Mouse (Mus musculus) midbrain, embryonic 16.5 days (tissue): ENCODE results near the gene Suz12. TPM values are rescaled to one million over a fixed set of nuclear protein-coding genes. Genes with fewer than 3 reads are reported as not detected.
"Not testable (repeated sequence)": the region's sequence is repeated elsewhere in the genome, so short reads cannot be mapped to it uniquely, and the experiment has no call there.

Source experiments
- ATAC-seq: fragments of 200-750 bp; cut with Nextera tagmentation; 2 replicates; pipeline ENCODE4 v1.8.0; 2017; ENCODE audit warnings: moderate TSS enrichment
- H3K27ac ChIP-seq: fragments of 300-500 bp; sonication (generic); 2 replicates; pipeline ENCODE4 v1.5.1; 2014; ENCODE audit warnings: mild to moderate bottlenecking, low read length, mixed read lengths
- H3K27me3 ChIP-seq: fragments of 300-500 bp; sonication (generic); 2 replicates; pipeline ENCODE4 v1.6.1; 2014; ENCODE audit warnings: low read depth, low read length, mixed read lengths; ENCODE audit not compliant: control insufficient read depth, insufficient read depth
- H3K36me3 ChIP-seq: fragments of 300-500 bp; sonication (generic); 2 replicates; pipeline ENCODE4 v1.6.1; 2014; ENCODE audit warnings: mild to moderate bottlenecking, low read length, moderate library complexity, mixed read lengths; ENCODE audit not compliant: control insufficient read depth, insufficient read depth
- H3K4me1 ChIP-seq: fragments of 300-500 bp; sonication (generic); 2 replicates; pipeline ENCODE4 v1.6.1; 2014; ENCODE audit warnings: mild to moderate bottlenecking, low read length, mixed read lengths; ENCODE audit not compliant: control insufficient read depth, insufficient read depth
- H3K4me2 ChIP-seq: fragments of 300-500 bp; sonication (generic); 2 replicates; pipeline ENCODE4 v1.6.1; 2014; ENCODE audit warnings: mild to moderate bottlenecking, low read length, mixed read lengths
- H3K4me3 ChIP-seq: fragments of 300-500 bp; sonication (generic); 2 replicates; pipeline ENCODE4 v1.5.1; 2014; ENCODE audit warnings: low read depth, mild to moderate bottlenecking, low read length, moderate library complexity, mixed read lengths
- H3K9ac ChIP-seq: fragments of 300-500 bp; sonication (generic); 2 replicates; pipeline ENCODE4 v1.6.1; 2014; ENCODE audit warnings: low read depth, low read length, mixed read lengths
- H3K9me3 ChIP-seq: fragments of 300-500 bp; sonication (generic); replicated peaks from 2 replicates; pipeline ENCODE4 v1.6.1; 2014; ENCODE audit warnings: mild to moderate bottlenecking, low read length, mixed read lengths; ENCODE audit not compliant: control insufficient read depth, poor library complexity, severe bottlenecking
- WGBS: fragments of 180-500 bp; shearing (Covaris S2); extraction: QIAGEN DNeasy Blood & Tissue Kit; methylation state at CpG from one replicate; pipeline ENCODE4 v1.1.7; 2014; 5-methylcytosine and 5-hydroxymethylcytosine counted together
- polyA plus RNA-seq: library from polyadenylated mRNA; unstranded; fragments of >200 nt; fragmentation: Nextera tagmentation; extraction: Ambion mirVana; gene quantifications from 2 replicates; pipeline ENCODE4 v1.2.1, GENCODE M21; 2015

The Suz12 gene
- polyA plus RNA-seq, 1 experiment from 2014 or later = 11.7 TPM

DNA sequence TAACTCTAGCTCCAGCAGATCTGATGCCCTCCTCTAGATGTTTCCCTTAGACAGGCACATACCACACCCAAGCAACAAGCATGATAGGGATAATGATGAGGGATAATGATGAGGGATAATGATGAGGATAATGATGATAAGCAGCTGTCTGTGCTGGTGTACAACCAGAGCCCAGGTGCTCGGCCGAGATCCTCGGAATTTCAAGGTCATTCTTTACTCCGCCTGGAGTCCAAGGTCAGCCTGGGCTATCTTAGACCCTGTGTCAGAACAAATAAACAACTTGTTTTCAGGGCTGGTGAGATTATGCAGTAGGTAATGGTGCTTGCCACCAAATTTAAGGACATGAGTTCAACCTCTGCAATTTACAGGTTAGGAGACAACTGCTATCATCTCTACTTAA lies 6.0 kb upstream of the Suz12 start:
- no peaks in the 10 kb centered on the region for H3K36me3 ChIP-seq
- no peak overlapping the region for H3K4me3 ChIP-seq
- ATAC-seq = no peak
- no peaks in the 10 kb centered on the region for H3K9me3 ChIP-seq
- no peak overlapping the region for H3K27ac ChIP-seq
- no peaks in the 10 kb centered on the region for H3K27me3 ChIP-seq
- no peak overlapping the region for H3K4me2 ChIP-seq
- no peak overlapping the region for H3K9ac ChIP-seq
- 92% methylated on average over 4 of the region's 4 CpGs for WGBS
- no peaks in the 10 kb centered on the region for H3K4me1 ChIP-seq

DNA sequence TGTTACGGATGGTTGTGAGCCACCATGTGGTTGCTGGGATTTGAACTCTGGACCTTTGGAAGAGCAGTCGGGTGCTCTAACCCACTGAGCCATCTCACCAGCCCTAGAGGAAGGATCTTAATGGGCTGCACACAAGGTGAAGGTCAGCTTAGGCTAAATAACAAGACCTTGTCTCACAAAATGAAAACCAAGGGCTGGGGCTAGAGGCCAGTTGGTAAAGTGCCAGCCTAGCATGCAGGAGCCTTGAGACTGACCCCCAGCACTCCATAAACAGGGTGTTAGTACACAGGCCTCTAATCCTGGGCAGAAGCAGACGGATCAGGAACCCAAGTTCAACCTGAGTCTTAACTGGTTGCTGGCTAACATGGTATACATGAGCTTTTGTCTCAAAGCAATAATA lies 5.0 kb upstream of the Suz12 start:
- no peak overlapping the region for H3K4me3 ChIP-seq
- no peaks in the 10 kb centered on the region for H3K36me3 ChIP-seq
- H3K9ac ChIP-seq = no peak overlapping the region
- no peak for ATAC-seq
- H3K9me3 ChIP-seq = no peaks in the 10 kb centered on the region
- H3K27me3 ChIP-seq = no peaks in the 10 kb centered on the region
- 86% methylated on average over 2 of the region's 3 CpGs for WGBS
- H3K4me1 ChIP-seq = no peaks in the 10 kb centered on the region
- H3K27ac ChIP-seq = no peak overlapping the region
- H3K4me2 ChIP-seq = no peak overlapping the region

DNA sequence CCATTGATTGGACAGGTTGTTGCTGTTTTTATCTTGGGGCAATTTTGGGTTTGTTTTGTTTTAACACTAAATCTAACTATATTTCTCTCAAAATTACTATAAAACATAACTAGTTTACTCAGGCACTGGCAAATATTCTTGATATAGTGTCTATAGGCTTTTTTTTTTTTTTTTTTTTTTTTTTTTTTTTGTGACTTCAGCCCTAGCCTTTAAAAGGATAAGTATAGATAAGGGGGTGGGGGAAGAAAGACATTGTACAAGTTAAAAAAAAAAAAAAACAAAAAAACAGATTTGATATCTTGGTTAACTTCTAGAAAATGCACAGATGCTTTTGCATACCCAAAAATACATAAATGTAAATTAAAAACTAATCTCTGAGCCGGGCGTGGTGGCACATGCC lies 2.8 kb upstream of the Suz12 start:
- Histone ChIP-seq H3K9me3 (no peaks in the 10 kb centered on the region), H3K27me3 (no peaks in the 10 kb centered on the region), H3K27ac (no peak overlapping the region), H3K4me3 (no peak overlapping the region), H3K4me2 (no peak overlapping the region), H3K4me1 (peaks cover 1% of the 10 kb centered on the region), H3K9ac (no peak overlapping the region), H3K36me3 (no peaks in the 10 kb centered on the region)
- ATAC-seq = no peak
- 99% methylated on average over 2 of the region's 2 CpGs for WGBS

DNA sequence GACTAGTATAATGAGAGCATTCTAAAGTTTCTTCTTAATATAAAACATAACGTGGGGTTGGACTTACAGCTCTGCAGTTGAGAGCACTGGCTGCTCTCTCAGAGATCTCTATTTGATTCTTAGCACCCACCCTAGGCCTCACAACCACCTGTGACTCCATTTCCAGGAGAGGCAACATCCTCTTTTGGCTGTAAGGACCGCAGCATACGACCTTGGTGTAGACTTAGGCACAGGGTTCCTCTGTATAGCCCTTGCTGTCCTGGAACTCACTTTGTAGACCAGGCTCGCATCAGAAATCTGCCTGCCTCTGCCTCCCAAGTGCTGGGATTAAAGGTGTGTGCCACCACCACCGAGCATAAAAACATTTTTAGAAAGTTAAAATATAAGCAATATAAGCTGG lies 1.3 kb upstream of the Suz12 start:
- 97% methylated on average over 5 of the region's 5 CpGs for WGBS
- Histone ChIP-seq H3K9ac (no peak overlapping the region), H3K27ac (no peak overlapping the region), H3K4me3 (no peak overlapping the region), H3K4me1 (peaks cover 3% of the 10 kb centered on the region), H3K9me3 (no peaks in the 10 kb centered on the region), H3K4me2 (no peak overlapping the region), H3K36me3 (no peaks in the 10 kb centered on the region), H3K27me3 (no peaks in the 10 kb centered on the region)
- ATAC-seq = no peak

DNA sequence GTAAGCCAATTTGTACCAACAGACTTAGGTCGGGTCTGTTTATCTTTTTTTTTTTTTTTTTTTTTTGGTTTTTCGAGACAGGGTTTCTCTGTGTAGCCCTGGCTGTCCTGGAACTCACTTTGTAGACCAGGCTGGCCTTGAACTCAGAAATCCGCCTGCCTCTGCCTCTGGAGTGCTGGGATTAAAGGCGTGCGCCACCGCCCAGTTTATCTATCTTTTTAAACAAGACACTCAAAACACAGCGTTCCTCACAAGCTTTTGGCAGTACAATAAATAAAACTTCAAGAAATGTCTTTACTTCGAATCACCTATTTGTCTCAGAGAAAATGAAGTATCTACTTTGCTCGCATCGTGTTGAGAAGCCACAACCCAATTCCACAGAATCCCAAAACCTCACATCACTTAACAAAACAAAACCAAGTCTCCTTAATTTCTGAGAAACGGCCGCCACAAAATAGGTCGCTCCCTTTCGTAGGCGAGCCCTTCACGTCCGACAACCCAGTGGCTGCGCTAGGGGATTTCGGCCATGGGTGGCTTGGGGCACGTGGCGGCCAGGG lies 793 bp upstream of the Suz12 start:
- peak overlapping the region; percentile 98 for H3K4me3 ChIP-seq
- WGBS = 28% methylated on average over 20 of the region's 21 CpGs
- H3K4me1 ChIP-seq = peaks cover 3% of the 10 kb centered on the region
- peak overlapping the region; percentile 79 for H3K27ac ChIP-seq
- H3K4me2 ChIP-seq = peak overlapping the region; percentile 91
- H3K9ac ChIP-seq = peak overlapping the region; percentile 69
- no peaks in the 10 kb centered on the region for H3K27me3 ChIP-seq
- H3K9me3 ChIP-seq = no peaks in the 10 kb centered on the region
- no peak for ATAC-seq
- no peaks in the 10 kb centered on the region for H3K36me3 ChIP-seq

DNA sequence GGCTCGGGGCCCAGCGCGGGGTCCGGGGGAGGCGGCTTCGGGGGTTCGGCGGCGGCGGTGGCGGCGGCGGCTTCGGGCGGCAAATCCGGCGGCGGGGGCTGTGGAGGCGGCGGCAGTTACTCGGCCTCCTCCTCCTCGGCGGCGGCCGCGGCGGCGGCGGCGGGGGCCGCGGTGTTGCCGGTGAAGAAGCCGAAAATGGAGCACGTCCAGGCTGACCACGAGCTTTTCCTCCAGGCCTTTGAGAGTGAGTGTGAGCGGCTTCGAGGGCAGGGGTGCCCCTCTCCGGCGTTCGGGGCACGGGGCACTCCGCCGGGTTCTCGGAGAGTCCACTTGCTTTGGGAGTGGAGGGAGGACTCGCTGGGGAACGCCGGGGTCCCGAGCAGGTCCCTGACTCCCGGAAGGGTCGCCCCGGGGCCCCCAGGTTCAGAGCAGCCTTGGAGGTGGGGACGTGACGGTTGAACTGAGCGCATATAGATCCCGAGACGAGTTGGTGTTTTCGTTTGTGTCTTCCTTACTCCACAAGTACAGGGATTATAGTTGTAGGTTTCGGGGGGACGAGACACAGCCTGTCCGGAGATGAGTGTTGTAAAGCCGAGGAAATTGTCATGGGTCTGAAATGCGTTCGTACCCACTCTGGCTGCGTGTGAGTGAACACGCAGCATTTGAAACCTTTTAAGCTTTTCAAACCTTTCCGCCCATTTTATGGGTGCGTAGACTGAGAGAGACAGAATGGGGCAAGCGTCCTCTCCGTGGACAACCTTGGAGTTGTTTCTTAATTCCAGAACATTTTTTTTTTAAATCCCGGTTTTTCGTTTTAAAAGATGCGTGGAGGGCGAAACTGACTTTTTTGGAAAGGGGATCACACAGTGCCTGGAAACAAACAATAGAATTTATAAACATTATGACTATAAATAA lies 707 bp downstream of the Suz12 start:
- peak overlapping the region; percentile 91 for H3K9ac ChIP-seq
- peak overlapping the region; percentile 86 for H3K4me2 ChIP-seq
- peak overlapping the region; percentile 98 for H3K4me3 ChIP-seq
- no peaks in the 10 kb centered on the region for H3K36me3 ChIP-seq
- peak; percentile 4; the same call in 1 of the 2 replicates for ATAC-seq
- H3K4me1 ChIP-seq = peaks cover 3% of the 10 kb centered on the region
- H3K9me3 ChIP-seq = no peaks in the 10 kb centered on the region
- under 1% methylated on average over 47 of the region's 74 CpGs for WGBS
- H3K27ac ChIP-seq = peak overlapping the region; percentile 98
- no peaks in the 10 kb centered on the region for H3K27me3 ChIP-seq

DNA sequence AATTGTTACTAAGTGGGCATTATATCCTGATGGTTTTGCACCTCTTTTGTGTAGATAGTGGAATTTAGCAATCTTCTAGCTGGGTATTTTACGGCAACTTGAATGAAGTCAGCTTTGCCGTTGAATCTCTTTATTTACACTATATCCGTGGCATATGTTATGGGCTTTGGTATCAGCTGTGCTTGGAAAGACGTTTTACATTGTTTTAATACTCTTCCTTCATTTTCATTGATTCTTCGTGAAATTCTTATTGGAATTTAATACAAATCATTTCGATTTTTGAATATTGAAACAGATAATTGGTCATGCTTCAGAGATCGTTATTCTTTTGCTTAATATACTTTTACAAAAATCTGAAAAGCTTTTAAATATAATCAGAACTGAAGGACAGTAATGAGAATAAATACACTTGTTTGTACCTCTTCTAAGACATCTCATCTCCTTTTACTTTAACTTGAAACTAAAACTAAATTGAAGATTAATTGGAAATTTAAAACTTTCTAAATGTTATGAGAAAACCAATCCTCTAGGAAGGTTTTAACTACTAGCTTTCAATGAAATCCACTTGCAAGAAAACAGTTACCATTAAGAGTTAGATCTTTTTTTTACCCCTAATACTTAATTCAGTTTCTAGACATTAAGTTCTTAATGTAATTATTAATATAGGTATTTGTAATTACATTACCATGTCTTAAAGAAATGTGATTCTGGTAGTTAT lies 1.5 kb downstream of the Suz12 start:
- 3% methylated on average over 7 of the region's 7 CpGs for WGBS
- Histone ChIP-seq H3K27ac (no peak overlapping the region), H3K27me3 (no peaks in the 10 kb centered on the region), H3K4me2 (peak overlapping the region; percentile 86), H3K9me3 (no peaks in the 10 kb centered on the region), H3K4me3 (peak overlapping the region; percentile 98), H3K36me3 (no peaks in the 10 kb centered on the region), H3K4me1 (peaks cover 3% of the 10 kb centered on the region), H3K9ac (no peak overlapping the region)
- no peak for ATAC-seq

DNA sequence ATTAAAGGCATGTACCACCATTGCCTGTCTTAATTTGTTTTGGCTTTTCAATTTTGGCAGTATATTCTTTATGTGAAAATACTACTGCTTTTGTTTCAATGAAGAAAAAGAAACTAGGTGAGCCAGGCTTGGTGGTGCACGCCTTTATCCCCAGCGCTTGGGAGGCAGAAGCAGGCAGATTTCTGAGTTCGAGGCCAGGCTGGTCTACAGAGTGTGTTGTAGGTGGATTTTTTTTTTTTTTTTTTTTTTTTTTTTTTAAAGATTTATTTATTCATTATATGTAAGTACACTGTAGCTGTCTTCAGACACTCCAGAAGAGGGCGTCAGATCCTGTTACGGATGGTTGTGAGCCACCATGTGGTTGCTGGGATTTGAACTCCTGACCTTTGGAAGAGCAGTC lies 23.6 kb downstream of the Suz12 start:
- H3K27ac ChIP-seq, H3K4me1 ChIP-seq, H3K4me3 ChIP-seq, H3K9me3 ChIP-seq, H3K4me2 ChIP-seq, ATAC-seq, H3K27me3 ChIP-seq, H3K9ac ChIP-seq: not testable (repeated sequence)
- peaks cover 12% of the 10 kb centered on the region for H3K36me3 ChIP-seq
- WGBS = 100% methylated on average over 3 of the region's 5 CpGs

DNA sequence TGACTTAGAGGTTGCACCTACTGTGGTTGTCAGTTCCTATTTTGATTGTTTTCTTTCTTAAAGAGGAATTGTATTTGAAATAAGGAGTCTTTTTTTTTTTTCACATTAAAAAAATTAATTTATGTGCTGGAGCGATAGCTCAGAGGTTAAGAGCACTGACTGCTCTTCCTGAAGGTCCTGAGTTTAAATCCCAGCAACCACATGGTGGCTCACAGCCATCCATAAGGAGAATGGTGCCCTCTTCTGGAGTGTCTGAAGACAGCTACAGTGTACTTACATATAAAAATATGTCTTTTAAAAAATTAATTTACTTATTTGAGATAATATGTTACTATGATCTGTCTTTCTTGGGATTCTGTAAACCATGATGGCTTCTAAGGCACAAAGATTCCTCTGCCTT lies 26.9 kb downstream of the Suz12 start:
- Histone ChIP-seq H3K4me2 (no peak overlapping the region), H3K9ac (no peak overlapping the region), H3K27ac (no peak overlapping the region), H3K36me3 (peaks cover 13% of the 10 kb centered on the region), H3K27me3 (no peaks in the 10 kb centered on the region), H3K4me3 (no peak overlapping the region), H3K9me3 (no peaks in the 10 kb centered on the region), H3K4me1 (no peaks in the 10 kb centered on the region)
- no peak for ATAC-seq
- 100% methylated on average over 1 of the region's 1 CpGs for WGBS
